Mouse (Mus musculus): ENCODE data around the gene Med27.

Gene Med27

DNA sequence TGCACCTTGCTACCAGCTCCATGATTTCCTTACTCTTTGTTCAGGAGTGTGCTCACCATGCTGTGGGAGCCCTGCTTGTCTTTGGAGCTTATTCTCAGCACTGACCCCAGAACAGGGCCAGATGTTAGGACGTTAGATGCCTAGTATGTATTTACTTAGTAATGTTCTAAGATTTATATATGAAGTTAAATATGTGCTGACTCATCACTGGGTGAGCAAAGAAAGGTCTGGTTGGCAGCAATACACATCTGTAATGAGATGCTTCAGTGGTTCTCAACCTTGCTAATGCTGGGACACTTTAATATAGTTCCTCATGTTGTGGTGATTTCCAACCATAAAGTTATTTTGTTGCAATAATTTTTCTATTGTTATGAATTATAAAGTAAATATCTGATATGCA is 45.4 kb downstream of the Med27 start:
- DNase-seq (ENCODE audit: extremely low read depth, low read depth, low spot score) = no peak

DNA sequence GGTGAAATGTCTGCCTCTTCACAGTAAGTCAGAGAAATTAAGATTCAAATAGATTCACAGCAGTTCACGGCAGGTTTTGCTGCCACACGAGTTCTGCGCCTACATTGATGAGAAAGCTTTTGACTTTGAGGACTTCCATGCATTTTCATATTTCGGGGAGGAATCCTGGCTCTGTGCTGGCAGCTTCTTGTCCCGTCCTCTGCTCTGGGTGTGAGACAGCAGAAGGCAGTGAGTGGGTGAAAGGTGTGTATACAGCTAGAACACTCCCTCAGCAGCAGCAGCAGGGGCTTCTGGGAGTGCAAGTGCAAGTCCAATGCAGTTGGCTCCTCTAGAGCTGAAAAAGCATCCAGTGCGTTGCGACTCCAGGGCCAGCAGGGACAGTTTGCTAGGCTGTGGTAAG is 53.6 kb downstream of the Med27 start:
- no peak for DNase-seq (ENCODE audit: extremely low read depth, low read depth, low spot score)

DNA sequence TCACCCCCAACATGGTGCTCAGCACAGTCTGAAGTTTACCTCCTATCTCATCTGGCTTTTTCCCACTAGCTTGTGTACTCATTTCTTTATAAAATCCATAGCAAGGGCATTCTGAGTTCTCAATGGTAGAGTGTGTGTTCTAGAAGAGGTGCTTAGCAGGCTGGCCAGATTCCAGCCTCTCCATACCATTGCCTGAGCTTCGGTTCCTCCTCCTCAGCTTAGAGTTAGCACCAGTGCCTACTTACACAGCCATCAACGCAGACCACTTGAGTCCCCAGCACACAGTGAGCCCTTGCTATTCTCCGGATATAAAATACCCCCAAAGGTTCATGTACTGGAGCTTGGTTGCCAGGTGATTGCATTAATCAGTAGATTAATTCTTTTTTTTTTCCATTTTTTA is 54.2 kb downstream of the Med27 start:
- no peak for DNase-seq (ENCODE audit: extremely low read depth, low read depth, low spot score)

DNA sequence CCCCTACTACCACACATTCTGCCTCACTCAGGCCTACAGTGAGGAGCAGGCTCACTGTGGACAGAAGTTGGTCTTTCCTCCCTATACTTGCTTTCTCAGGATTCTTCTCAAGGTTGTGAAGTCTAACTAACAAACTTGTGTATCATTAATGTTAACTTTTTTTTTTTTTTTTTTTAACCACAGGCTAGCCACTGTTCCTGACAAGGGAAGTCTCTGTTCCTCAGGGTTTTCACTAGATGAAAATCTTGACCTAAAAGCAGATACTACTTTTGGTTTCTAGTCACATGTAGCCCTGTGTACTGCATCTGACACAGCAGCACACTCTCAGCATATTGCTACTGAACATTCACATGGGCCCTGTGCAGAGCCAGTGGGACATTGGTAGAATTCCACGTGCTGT is 55.2 kb downstream of the Med27 start:
- DNase-seq (ENCODE audit: extremely low read depth, low read depth, low spot score) = no peak

DNA sequence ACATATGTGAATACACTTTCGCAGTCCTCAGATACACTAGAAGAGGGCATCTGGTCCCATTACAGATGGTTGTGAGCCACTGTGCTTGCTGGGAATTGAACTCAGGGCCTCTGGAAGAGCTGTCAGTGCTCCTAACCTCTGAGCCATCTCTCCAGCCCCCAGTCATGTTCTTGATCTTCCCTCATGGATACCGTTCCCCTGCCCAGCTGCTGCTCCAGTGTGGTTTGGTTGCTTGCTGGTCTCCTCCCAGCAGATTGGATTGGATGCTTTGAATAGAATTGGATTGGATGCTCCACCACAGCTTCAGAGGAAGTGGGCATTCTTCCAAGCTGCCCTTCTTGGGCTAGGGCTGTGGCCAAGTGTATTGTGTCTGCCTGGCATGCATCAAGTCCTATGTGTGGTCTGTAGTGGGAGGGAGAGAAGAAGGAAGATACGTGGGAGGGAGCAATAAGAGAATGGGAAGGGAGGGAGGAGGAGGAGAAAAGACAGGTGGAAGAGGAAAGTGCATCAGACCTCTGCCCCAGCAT is 56.0 kb downstream of the Med27 start:
- DNase-seq (ENCODE audit: extremely low read depth, low read depth, low spot score) = no peak

DNA sequence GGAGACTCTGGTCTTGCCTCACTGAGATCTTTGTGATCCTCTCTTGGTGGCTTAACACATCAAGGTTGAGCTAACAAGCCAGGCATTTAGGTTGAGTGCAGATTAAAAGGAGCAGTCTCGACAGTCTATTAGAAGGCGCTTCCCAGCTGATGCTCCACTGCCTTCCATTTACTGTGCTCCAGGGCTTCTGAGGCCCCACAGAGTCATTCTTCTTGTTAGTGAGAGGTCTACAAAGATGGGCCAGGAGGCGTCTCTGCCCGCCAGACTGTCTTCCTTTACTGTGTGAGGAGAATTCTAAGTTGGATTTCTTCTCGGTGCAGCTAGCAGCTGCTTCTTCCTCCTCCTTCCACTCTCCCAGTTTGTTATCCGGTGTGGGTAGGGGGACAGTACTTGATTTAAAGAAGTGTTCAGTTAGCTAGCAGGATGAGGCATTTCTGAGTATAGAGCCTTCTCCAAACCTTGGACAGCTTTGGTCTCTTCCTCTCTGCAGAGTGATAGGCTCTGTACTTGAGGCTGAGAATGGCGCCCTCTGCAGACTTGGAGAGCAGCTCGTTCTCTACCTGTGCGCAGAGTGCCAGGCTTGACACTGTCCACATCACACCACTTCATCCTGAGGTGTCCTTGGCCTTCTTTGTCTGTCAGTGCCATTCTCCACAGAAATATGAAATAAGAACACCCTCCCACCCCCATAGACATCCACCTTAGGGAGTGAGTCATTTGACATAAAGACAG is 57.3 kb downstream of the Med27 start:
- no peak for DNase-seq (ENCODE audit: extremely low read depth, low read depth, low spot score)

DNA sequence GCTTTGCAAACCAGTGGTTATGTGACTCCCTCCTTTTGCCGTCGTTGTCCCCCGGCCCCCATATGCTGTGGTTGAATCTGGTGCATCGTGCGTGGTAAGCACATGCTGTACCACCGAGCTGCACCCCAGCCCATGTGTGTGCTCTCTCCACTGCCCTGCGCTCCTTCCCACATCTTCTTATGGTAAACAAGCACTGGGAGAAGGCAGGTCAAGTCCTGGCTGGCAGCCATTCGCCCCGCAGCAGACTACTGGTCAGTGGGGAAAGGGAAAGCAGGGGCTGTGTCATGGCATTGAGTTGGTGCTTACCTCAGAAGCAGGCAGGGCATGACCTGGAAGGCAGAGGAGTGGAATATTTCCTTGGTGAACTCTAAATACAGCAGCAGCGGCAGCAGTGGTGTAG is 58.3 kb downstream of the Med27 start:
- no peak for DNase-seq (ENCODE audit: extremely low read depth, low read depth, low spot score)

DNA sequence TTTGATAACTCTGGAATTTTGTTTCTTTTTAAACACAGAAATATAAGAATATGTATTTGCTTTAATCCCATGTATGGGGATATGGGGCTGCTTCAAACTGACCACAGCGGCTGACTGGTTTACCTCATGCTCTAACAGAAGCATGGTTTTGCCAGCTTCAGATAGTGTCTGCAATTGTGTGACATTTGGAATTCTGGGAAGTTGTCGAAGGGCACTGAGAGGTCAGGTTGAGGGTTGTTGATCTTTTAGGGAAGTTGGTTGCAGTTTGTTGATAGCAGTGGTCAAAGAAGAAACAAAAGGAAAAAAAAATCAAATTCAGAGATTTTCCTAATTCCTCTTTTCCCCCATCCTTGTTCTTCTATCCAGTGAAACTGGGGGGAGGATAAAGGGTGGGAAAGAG is 59.2 kb downstream of the Med27 start:
- no peak for DNase-seq (ENCODE audit: extremely low read depth, low read depth, low spot score)

DNA sequence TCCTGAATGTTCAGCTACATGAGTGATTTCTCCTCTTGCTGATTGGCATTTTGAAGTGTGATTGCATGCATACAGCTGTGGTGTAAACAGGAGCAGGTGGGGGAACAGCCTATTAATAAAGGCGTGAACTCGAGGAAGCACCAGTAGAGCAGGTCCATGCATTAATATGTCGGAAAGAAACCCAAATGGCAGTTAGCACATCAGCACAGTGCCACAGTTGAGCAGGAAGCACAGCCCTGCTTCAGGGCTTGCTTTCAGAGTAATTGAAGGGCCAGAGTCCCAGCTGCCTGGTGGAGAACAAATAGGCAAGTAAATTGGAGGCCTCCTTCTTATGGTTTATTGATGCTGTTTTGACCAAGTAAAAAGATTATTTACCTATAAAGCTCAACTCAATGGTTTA is 60.7 kb downstream of the Med27 start:
- no peak for DNase-seq (ENCODE audit: extremely low read depth, low read depth, low spot score)

DNA sequence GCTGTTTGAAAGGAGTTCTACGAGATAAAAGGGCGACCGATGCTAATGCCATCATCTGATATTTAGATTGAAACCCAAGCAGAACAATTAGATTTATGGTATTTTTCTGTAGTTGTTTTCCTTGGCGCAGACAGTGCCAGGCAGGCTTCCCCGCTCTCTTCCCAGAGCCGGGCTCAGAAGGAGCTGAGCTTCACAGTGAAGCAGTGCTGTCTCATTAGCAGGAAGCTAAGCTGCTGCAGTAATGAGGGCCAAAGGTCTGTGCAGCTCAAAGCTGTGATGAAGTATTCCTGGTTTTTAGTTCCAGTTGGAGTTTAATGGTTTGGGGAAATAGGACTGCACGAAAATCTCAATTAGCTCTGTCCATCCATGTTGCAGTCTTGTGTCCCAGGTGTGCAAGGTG is 61.1 kb downstream of the Med27 start:
- DNase-seq (ENCODE audit: extremely low read depth, low read depth, low spot score) = no peak

DNA sequence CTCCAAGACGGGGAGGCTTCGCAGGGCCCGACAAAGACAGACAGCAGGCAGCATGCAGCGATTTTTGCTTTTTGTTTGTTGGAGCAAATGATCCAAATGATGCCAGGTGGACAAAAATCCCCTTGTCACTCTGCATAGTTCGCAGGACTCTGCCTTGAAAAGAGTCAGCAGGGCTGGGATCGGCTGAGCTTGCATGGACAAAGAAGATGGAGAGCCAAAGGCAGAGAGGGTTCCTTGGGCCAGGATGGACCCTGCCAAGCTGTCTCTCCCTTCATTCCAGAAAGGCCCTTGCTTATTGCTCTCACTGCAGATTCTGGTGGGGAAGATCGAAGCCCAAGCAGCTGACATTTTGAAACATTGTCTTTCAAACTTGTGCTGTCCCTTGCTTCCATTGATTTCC is 64.3 kb downstream of the Med27 start:
- DNase-seq (ENCODE audit: extremely low read depth, low read depth, low spot score) = no peak

DNA sequence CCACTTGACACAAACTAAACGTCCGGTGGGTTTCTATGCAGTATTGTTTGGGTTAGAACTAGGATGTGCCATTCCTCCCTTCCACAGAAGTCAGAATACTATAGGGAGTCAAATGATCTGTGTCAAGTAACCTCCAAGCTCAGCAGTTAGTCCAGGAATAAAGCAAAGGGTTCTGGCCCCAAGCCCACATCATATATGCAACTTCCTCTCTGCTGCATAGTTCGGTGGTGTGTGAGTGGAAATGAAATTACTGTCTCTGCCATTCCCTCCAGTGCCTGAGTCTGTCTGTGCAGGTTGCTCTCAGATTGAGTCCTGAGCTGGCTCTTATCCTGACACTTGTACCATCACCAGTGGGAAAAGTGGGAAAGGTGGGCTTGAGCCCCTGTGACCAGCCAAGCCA is 65.8 kb downstream of the Med27 start:
- no peak for DNase-seq (ENCODE audit: extremely low read depth, low read depth, low spot score)

DNA sequence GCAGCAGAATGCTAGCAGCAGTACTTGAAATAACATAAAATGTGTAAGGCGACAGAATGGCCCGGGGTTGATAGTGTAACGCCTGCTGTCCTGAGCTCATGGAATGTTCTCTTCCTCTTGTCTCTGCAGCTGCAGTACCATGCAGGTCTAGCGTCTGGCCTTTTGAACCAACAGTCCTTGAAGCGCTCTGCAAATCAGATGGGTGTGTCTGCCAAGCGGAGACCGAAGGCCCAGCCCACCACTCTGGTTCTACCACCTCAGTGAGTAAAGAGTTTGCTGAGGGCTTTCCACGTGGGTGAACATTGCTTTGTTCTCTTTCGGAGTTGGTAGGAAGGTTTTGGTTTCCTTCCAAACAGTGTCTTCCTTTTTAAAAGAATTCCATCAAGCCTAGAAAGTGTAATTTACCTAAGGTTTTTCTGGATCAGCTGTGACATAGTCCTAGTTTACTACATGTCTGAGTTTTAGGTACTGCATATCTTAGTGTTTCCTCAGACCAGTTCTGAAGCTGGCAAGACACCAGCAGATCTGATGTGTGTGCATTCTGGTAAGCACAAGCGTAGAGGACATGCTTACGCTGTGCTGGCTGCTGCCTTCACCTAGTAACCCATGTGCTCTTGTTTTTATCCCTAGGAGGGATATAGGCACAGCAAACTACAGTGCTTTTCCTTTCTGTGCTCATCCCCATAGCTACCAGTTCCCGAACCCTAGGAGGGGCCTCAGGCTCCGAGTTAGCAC is 66.8 kb downstream of the Med27 start:
- no peak for DNase-seq (ENCODE audit: extremely low read depth, low read depth, low spot score)

DNA sequence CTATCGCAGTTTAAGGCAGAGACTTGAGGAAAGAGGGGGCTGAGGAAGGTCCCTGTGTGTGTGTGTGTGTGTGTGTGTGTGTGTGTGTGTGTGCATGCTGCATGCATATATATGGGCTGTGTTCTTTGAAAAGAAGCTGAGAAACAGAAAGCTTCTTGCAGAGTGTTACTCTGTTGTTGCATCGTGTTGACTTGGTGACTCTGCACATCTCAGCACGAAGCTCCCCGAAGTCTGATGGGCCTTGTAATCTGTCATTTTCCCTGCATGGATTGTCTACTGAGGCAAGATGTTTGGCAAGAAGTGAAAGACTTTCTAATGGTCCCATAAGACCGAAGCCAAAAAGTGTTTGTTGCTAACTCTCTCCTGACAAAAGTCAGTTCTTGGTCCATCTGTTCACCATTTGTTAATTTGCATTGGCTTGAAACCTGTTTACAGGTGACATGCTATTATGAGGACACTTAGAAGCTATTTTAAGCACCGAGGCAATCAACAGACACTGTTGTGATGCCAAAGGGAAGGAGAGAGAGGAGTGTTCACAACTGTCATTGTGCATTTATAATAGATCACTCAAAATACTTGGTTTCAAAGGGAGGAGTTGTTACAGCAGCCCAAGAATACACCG is 68.3 kb downstream of the Med27 start:
- no peak for DNase-seq (ENCODE audit: extremely low read depth, low read depth, low spot score)

DNA sequence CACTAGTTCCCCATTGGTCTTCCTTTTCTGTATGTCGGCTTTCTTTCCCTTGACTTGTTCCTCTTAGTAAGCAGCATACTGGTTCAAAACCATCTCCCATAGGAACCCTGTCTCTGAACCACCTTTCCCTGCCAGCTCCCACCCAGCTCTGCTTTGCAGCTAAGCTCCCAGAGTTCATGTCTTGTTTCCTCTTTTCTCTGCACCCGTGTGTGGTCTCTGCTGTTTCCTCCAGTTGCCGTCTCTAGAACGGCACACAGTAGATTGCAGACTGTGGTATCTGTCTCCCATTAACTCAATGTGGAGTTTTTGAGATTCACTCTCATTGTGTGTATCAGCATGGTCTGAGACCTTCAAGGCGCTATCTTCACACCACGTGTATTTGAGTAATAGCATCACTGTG is 71.9 kb downstream of the Med27 start:
- DNase-seq (ENCODE audit: extremely low read depth, low read depth, low spot score) = no peak

DNA sequence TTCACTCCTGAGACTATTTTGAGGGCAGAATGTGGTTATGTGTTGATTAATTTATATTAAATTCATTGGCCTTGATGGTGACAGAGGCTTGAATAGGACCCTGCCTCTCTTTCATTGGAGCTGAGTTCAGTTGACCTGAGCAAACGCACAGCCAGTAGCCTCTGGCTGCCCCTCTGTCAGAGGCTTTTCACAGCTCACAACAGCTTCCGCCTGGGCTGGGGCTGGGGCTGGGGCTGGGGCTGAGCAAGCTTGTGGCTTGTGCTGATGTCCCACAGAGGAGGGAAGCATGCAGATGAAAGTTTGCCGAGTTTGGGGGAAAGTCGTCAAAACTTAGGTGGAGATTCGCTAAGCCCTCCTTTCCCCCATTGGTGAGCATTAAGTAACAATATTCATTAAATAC is 72.8 kb downstream of the Med27 start:
- DNase-seq (ENCODE audit: extremely low read depth, low read depth, low spot score) = no peak

DNA sequence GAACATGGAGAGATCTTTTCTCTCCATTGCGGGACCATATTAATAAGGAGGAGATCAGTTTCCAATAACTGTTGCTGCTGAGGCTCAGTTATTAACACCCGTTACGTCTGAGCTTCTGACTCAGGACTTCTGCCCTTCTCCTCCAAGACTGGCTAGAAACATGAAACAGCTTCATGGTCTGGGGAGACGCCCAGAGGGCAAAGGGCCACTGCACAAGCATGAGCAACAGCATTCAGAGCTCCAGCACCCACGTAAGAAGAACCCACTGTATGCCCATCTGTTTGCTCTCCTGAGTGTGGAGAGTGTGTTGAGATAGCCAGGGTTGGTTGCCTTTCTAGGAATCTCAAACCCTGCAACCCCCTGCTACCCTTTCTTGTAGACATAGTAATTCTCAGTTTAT is 73.3 kb downstream of the Med27 start:
- no peak for DNase-seq (ENCODE audit: extremely low read depth, low read depth, low spot score)

DNA sequence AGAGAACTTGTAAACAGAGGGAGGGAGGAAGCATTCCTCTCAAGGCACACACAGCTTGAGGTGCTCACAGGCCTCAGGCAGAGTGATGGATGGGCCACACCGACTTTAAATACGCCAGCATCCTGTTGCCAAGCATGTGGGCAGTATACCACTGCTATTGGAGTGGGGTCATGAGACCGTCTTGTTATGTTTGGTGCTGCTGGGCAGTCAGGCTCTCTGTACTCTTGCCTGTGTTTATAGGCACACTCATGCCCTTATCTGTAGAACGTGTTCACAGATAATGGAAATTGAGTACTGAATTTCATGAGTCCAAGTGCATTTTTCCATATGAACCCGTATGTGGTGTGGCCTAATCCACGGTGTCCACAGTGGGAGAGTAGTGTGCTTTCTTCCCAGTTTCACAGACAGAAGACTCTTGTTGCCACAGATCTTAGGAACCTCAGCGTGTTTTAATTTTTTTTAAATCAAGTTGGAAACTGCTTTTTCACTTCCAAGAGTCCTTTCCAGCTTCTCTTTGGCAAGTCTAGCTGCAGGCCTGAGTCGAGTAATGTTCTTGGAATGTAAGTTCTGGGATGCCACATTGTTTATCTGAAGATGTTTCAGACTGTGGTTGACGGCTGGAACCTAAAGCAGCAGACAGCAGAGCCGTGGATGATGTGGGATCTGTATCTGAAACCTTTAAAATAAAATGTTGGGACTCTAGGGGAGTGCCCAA is 75.7 kb downstream of the Med27 start:
- DNase-seq (ENCODE audit: extremely low read depth, low read depth, low spot score) = no peak

DNA sequence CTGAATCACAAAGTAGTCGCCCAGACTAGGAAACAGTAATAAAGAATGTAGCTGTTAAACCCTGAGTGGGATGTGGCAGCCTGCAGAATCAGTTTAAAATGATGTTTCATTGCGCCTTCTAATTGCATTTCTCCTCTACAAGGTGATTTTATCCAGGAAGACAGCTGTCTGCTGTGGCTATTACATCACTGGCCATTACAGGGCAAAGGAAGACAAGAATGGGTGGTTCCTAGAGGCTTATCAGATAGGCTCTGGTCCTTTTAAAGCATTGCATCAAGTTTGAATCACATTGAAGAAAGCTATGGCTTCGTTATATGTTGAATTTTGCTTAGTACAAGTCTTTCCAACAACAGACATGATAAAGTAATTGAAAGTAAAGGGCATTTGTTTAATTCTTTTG is 76.4 kb downstream of the Med27 start:
- DNase-seq (ENCODE audit: extremely low read depth, low read depth, low spot score) = peak; percentile 37

DNA sequence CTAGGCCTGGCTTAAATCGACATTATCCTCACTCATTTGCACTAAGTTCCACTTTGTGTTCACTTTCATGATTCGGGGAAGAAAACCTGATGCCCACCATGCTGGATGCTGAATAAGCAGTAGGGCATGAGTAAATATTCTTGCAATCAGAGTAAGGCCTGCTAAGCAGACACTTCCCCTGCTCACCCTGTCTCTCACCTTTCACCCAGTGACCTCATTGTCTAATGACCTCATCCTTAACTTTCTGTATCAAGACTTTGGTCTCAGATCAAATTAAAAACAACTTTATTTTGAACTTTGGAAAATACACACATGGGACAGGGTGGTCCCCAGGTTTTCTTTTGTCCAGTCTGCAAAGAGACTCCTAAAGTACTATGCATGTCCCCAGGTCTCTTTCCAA is 78.8 kb downstream of the Med27 start:
- no peak for DNase-seq (ENCODE audit: extremely low read depth, low read depth, low spot score)

DNA sequence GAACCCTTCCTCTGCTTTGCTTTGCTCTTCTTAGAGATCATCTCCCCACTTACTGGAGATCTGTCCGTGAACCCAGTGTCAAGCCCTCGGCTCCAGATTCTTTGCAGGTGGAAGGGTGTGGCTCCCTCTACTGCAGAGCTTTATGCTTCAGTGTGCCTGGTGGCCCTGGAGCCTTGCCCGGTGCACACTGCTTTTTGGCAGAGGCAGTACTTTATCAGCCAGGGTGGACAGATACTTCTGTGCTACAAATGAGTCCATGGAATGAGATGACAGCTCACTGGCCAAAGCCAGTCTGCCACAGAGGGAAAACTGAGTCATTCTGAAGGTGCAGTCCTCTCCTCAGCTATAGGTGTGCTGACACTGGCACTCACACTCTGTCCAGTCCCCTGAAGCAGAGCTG is 80.1 kb downstream of the Med27 start:
- no peak for DNase-seq (ENCODE audit: extremely low read depth, low read depth, low spot score)

DNA sequence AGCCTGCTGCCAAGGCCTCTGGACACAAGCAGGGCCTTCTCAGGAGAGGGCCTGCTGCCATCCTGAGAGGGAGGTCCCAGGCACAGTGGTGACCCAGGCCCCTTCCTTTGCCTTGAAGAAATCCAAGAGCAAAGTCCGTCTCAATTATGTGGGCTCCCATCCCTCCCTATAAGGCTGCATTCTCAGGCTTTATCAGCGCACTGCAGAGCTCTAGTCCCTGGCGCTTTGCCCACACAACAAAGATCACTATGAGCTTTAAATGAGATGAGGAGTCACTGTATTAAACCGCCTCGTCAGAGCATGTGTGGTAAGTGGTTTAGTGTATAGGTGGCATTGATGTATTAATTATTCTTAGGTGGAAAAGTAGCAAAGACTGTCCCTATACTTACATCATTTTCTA is 85.9 kb downstream of the Med27 start:
- DNase-seq (ENCODE audit: extremely low read depth, low read depth, low spot score) = no peak
